Mouse (Mus musculus): ENCODE data around the gene Tcp10c. TPM values are rescaled to one million over a fixed set of nuclear protein-coding genes. Genes with fewer than 3 reads are reported as not detected.
"Not testable (repeated sequence)": the region's sequence is repeated elsewhere in the genome, so short reads cannot be mapped to it uniquely, and the experiment has no call there.

Tcp10c gene
- not detected for polyA plus RNA-seq (2017; shearing (Covaris generic))

GRCm38 (mm10) chr17:13354521-13354920 lies at the start of gene Tcp10c:
TSS of gene Tcp10c (plus strand) at chr17:13354572.
- not testable (repeated sequence) for ATAC-seq

GRCm38 (mm10) chr17:13307852-13308251 lies 46.5 kb upstream of the Tcp10c start:
- not testable (repeated sequence) for ATAC-seq

GRCm38 (mm10) chr17:13308344-13308743 lies 46.0 kb upstream of the Tcp10c start:
- not testable (repeated sequence) for ATAC-seq

- not testable (repeated sequence) for ATAC-seq
Measured at GRCm38 (mm10) chr17:13308746-13309145, 45.6 kb upstream of the Tcp10c start.

- ATAC-seq: not testable (repeated sequence)
Measured at GRCm38 (mm10) chr17:13309182-13309631, 45.2 kb upstream of the Tcp10c start.

GRCm38 (mm10) chr17:13329967-13330366 lies 24.4 kb upstream of the Tcp10c start:
- ATAC-seq: not testable (repeated sequence)

- ATAC-seq: not testable (repeated sequence)
Measured at GRCm38 (mm10) chr17:13331179-13331578, 23.2 kb upstream of the Tcp10c start.

- not testable (repeated sequence) for ATAC-seq
Measured at GRCm38 (mm10) chr17:13332496-13332895, 21.9 kb upstream of the Tcp10c start.

GRCm38 (mm10) chr17:13336979-13337749 lies 17.2 kb upstream of the Tcp10c start:
- peak; percentile 40 for ATAC-seq

GRCm38 (mm10) chr17:13337931-13338330 lies 16.4 kb upstream of the Tcp10c start:
- not testable (repeated sequence) for ATAC-seq

GRCm38 (mm10) chr17:13340071-13340470 lies 14.3 kb upstream of the Tcp10c start:
- ATAC-seq: not testable (repeated sequence)

- not testable (repeated sequence) for ATAC-seq
Measured at GRCm38 (mm10) chr17:13345923-13346322, 8.4 kb upstream of the Tcp10c start.

GRCm38 (mm10) chr17:13349563-13349962 lies 4.8 kb upstream of the Tcp10c start:
- not testable (repeated sequence) for ATAC-seq

GRCm38 (mm10) chr17:13353249-13353648 lies 1.1 kb upstream of the Tcp10c start:
- ATAC-seq: not testable (repeated sequence)

- not testable (repeated sequence) for ATAC-seq
Measured at GRCm38 (mm10) chr17:13362489-13362888, 8.1 kb downstream of the Tcp10c start.

- not testable (repeated sequence) for ATAC-seq
Measured at GRCm38 (mm10) chr17:13363773-13364172, 9.4 kb downstream of the Tcp10c start.

GRCm38 (mm10) chr17:13364196-13364595 lies 9.8 kb downstream of the Tcp10c start:
- not testable (repeated sequence) for ATAC-seq

- not testable (repeated sequence) for ATAC-seq
Measured at GRCm38 (mm10) chr17:13367181-13367580, 12.8 kb downstream of the Tcp10c start.

GRCm38 (mm10) chr17:13368658-13369057 lies 14.3 kb downstream of the Tcp10c start:
- not testable (repeated sequence) for ATAC-seq

GRCm38 (mm10) chr17:13370746-13371145 lies 16.4 kb downstream of the Tcp10c start:
- not testable (repeated sequence) for ATAC-seq

- ATAC-seq: not testable (repeated sequence)
Measured at GRCm38 (mm10) chr17:13378341-13378740, 24.0 kb downstream of the Tcp10c start.

- not testable (repeated sequence) for ATAC-seq
Measured at GRCm38 (mm10) chr17:13379951-13380615, 25.7 kb downstream of the Tcp10c start.

- ATAC-seq: not testable (repeated sequence)
Measured at GRCm38 (mm10) chr17:13381286-13381685, 26.9 kb downstream of the Tcp10c start.

Data from activated CD4-positive, CD25-positive, alpha-beta regulatory T cell, adult 4 months (primary cell).